Mouse (Mus musculus) E14TG2a.4 (cell line): ENCODE measurements at regions not wholly inside any gene's neighbourhood (a gene's known extent, or its start where the extent isn't known, plus 50 kb on each side); places are given as distances from the start of the nearest gene placed in this dataset.

ENCODE experiments used
- CTCF ChIP-seq: conservative IDR thresholded peaks from 2 replicates; pipeline ENCODE4 v1.5.1; 2014; ENCODE audit warnings: low read length
- NANOG ChIP-seq: IDR thresholded peaks from 2 replicates; pipeline ENCODE4 v1.6.1; 2014; ENCODE audit warnings: borderline replicate concordance, low read length, mixed read lengths
- POU5F1 ChIP-seq: IDR thresholded peaks from 2 replicates; pipeline ENCODE4 v1.6.1; 2014; ENCODE audit warnings: low read length, borderline replicate concordance

DNA sequence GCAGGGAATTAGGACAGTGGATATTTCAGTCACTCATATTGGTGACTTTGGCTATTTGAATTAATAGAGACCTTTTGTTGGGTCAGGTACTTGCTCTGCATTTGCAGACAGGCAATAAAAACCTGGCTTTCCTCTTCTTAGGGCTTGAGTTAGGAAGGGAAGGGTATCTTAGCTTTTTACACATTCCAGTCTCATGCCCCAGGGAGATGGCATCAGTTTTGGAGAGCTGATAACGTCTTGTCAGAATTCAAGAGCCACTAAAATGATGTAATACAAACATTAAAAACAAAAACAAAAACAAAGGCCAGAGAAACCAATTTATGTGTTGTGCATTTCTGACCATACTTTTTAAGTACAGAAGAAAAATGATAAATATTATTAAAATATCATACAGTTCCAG lies 214.3 kb downstream of the Ktn1 start:
- TF ChIP-seq CTCF = no peak
- TF ChIP-seq POU5F1 = no peak
- TF ChIP-seq NANOG = no peak
